Mouse (Mus musculus): Measurements from ENCODE around the gene Aebp1.

GRCm38 (mm10) chr11:5901950-5902349 is 40.2 kb downstream of the Aebp1 start:
- peak; percentile 63 for TF ChIP-seq POLR2A (IDR thresholded peaks at IDR 0.05; ENCODE audit: low read depth, low read length)
- TF ChIP-seq CTCF (IDR thresholded peaks at IDR 0.05; ENCODE audit: borderline replicate concordance, insufficient read depth, low read length), result no peak
